Mouse (Mus musculus): ENCODE measurements around the gene Nostrin. TPM values are rescaled to one million over a fixed set of nuclear protein-coding genes. Genes with fewer than 3 reads are reported as not detected.

Nostrin gene
- polyA plus RNA-seq, 1 experiment from 2014 or later = 7.3 TPM

- Histone ChIP-seq H3K27me3 (no peaks in the 10 kb centered on the region), H3K27ac (replicated peaks) (no peak overlapping the region; the same call in 1 of the 2 replicates), H3K36me3 (replicated peaks) (no peaks in the 10 kb centered on the region), H3K4me1 (replicated peaks) (peaks cover 7% of the 10 kb centered on the region), H3K9ac (no peak overlapping the region), H3K4me2 (no peak overlapping the region), H3K9me3 (replicated peaks) (no peaks in the 10 kb centered on the region), H3K4me3 (replicated peaks) (no peak overlapping the region)
- 50% methylated on average over 7 of the region's 7 CpGs for WGBS (ENCODE audit: insufficient replicate concordance)
- no peak for ATAC-seq (ENCODE audit: insufficient read depth)
Observed at GRCm38 (mm10) chr2:69129425-69130210, 6.0 kb upstream of the Nostrin start.

- 62% methylated on average over 3 of the region's 3 CpGs for WGBS (ENCODE audit: insufficient replicate concordance)
- no peaks in the 10 kb centered on the region for H3K36me3 ChIP-seq (replicated peaks)
- no peak overlapping the region for H3K4me3 ChIP-seq (replicated peaks)
- H3K27ac ChIP-seq (replicated peaks) = no peak overlapping the region; the same call in 1 of the 2 replicates
- no peak overlapping the region for H3K9ac ChIP-seq
- H3K4me2 ChIP-seq = peak overlapping the region; percentile 27
- peak; percentile 33; the same call in 1 of the 2 replicates for ATAC-seq (ENCODE audit: insufficient read depth)
- no peaks in the 10 kb centered on the region for H3K9me3 ChIP-seq (replicated peaks)
- H3K4me1 ChIP-seq (replicated peaks) = peaks cover 15% of the 10 kb centered on the region
- H3K27me3 ChIP-seq = no peaks in the 10 kb centered on the region
Observed at GRCm38 (mm10) chr2:69132046-69132445, 3.6 kb upstream of the Nostrin start.

- no peaks in the 10 kb centered on the region for H3K36me3 ChIP-seq (replicated peaks)
- no peaks in the 10 kb centered on the region for H3K27me3 ChIP-seq
- H3K9me3 ChIP-seq (replicated peaks) = no peaks in the 10 kb centered on the region
- WGBS (ENCODE audit: insufficient replicate concordance) = 49% methylated on average over 5 of the region's 5 CpGs
- no peak overlapping the region for H3K9ac ChIP-seq
- H3K27ac ChIP-seq (replicated peaks) = peak overlapping the region; percentile 6; the same call in 1 of the 2 replicates
- ATAC-seq (ENCODE audit: insufficient read depth) = no peak
- peak overlapping the region; percentile 27; the same call in 1 of the 2 replicates for H3K4me2 ChIP-seq
- peaks cover 15% of the 10 kb centered on the region for H3K4me1 ChIP-seq (replicated peaks)
- no peak overlapping the region for H3K4me3 ChIP-seq (replicated peaks)
Observed at GRCm38 (mm10) chr2:69132488-69133040, 3.0 kb upstream of the Nostrin start.

GRCm38 (mm10) chr2:69134186-69134585, 1.4 kb upstream of the Nostrin start:
- Histone ChIP-seq H3K4me2 (no peak overlapping the region), H3K27ac (replicated peaks) (no peak overlapping the region), H3K27me3 (no peaks in the 10 kb centered on the region), H3K4me3 (replicated peaks) (no peak overlapping the region), H3K4me1 (replicated peaks) (peaks cover 11% of the 10 kb centered on the region), H3K9ac (no peak overlapping the region), H3K9me3 (replicated peaks) (no peaks in the 10 kb centered on the region), H3K36me3 (replicated peaks) (no peaks in the 10 kb centered on the region)
- WGBS (ENCODE audit: insufficient replicate concordance) = 41% methylated on average over 1 of the region's 1 CpGs
- ATAC-seq (ENCODE audit: insufficient read depth) = no peak

- ATAC-seq (ENCODE audit: insufficient read depth) = no peak
- H3K4me2 ChIP-seq = peak overlapping the region; percentile 50; the same call in 1 of the 2 replicates
- no peaks in the 10 kb centered on the region for H3K36me3 ChIP-seq (replicated peaks)
- no peak overlapping the region for H3K4me3 ChIP-seq (replicated peaks)
- peaks cover 11% of the 10 kb centered on the region for H3K4me1 ChIP-seq (replicated peaks)
- peak overlapping the region; percentile 67; the same call in 1 of the 2 replicates for H3K27ac ChIP-seq (replicated peaks)
- H3K9me3 ChIP-seq (replicated peaks) = no peaks in the 10 kb centered on the region
- H3K9ac ChIP-seq = no peak overlapping the region
- 39% methylated on average over 9 of the region's 9 CpGs for WGBS (ENCODE audit: insufficient replicate concordance)
- no peaks in the 10 kb centered on the region for H3K27me3 ChIP-seq
Observed at GRCm38 (mm10) chr2:69134937-69135336, 663 bp upstream of the Nostrin start.

DNA sequence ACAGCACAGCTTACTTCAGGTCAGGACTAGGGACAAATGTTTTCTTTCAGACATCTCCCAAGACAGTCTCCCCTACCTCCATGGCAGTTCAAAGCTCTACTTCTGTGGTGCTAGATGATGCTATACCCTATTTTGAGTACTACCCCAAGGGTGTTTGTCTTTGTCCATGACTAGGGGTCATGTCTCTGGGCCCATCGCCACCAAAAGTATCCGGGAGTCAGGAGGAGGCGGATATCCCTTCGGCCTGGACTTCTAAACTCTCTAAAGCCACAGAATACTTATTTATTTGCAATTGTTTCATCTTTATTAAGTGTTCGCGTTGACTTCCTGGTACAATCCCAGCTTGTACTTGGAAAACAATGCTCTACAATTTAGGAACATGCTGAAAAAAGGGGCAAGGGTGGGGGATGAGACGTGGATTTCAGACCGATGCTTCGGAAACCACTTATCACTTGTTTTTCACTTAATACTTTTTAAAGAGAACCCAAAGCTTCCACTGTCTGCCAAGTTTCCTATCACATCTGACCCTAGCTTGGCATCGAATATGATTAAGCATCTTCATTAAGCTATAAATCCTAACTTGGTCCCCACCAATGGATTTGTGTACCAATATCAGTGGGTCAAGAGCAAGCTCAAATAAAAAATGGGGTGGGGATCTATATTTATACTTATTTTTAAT, 1.9 kb downstream of the Nostrin start:
- Histone ChIP-seq H3K4me3 (replicated peaks) (no peak overlapping the region; the same call in 1 of the 2 replicates), H3K27ac (replicated peaks) (no peak overlapping the region), H3K9ac (no peak overlapping the region), H3K4me1 (replicated peaks) (peaks cover 8% of the 10 kb centered on the region), H3K9me3 (replicated peaks) (no peaks in the 10 kb centered on the region), H3K36me3 (replicated peaks) (no peaks in the 10 kb centered on the region), H3K27me3 (no peaks in the 10 kb centered on the region), H3K4me2 (peak overlapping the region; percentile 50)
- ATAC-seq (ENCODE audit: insufficient read depth) = no peak
- 69% methylated on average over 10 of the region's 10 CpGs for WGBS (ENCODE audit: insufficient replicate concordance)

DNA sequence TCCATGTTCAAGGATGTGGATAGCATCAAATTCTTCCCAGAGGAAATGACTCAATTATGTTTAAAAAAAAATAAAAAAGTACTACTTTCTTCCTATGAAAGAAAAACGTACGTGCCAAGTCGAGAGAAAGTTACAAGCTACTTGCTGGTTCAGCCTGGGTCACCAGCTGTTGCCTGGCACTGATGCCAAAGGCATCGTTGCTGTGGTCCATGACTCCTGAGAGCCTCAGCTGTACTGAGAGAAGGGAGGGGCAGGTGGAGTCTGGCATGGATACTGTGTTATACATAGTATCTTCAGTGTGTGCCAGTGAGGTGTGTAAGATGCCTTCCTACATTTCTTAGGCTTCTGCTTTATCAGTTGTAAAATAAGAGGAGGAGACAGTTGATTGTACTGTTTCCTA, 3.2 kb downstream of the Nostrin start:
- Histone ChIP-seq H3K4me2 (no peak overlapping the region), H3K4me1 (replicated peaks) (peaks cover 8% of the 10 kb centered on the region), H3K9ac (no peak overlapping the region), H3K27ac (replicated peaks) (no peak overlapping the region), H3K36me3 (replicated peaks) (no peaks in the 10 kb centered on the region), H3K4me3 (replicated peaks) (no peak overlapping the region), H3K9me3 (replicated peaks) (no peaks in the 10 kb centered on the region), H3K27me3 (no peaks in the 10 kb centered on the region)
- ATAC-seq (ENCODE audit: insufficient read depth) = no peak
- 66% methylated on average over 4 of the region's 4 CpGs for WGBS (ENCODE audit: insufficient replicate concordance)

GRCm38 (mm10) chr2:69140215-69140614, 4.6 kb downstream of the Nostrin start:
- no peaks in the 10 kb centered on the region for H3K27me3 ChIP-seq
- WGBS (ENCODE audit: insufficient replicate concordance) = 35% methylated on average over 2 of the region's 2 CpGs
- H3K4me1 ChIP-seq (replicated peaks) = peaks cover 3% of the 10 kb centered on the region
- ATAC-seq (ENCODE audit: insufficient read depth) = no peak
- no peak overlapping the region for H3K9ac ChIP-seq
- H3K4me2 ChIP-seq = no peak overlapping the region
- no peaks in the 10 kb centered on the region for H3K36me3 ChIP-seq (replicated peaks)
- H3K4me3 ChIP-seq (replicated peaks) = no peak overlapping the region
- H3K9me3 ChIP-seq (replicated peaks) = no peaks in the 10 kb centered on the region
- H3K27ac ChIP-seq (replicated peaks) = no peak overlapping the region

DNA sequence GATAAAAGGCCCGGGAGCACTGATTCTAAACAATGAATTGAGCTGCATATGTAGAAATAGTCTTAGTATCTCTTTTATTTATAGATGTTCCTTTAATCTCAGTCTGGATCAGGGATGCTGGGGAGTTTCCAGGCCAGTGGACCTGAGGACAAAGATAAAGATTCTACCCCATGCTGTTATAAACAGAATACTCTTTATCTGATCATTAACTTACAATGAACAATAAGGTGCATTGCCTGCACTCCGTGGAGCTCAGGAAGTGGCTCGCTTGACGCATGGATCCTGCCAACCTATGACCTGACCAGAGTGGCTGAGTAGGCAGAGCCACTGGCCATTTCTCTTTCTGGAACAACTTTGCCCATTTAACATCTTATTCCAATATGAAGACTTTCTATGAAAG, 5.2 kb downstream of the Nostrin start:
- Histone ChIP-seq H3K9ac (no peak overlapping the region), H3K27me3 (no peaks in the 10 kb centered on the region), H3K4me2 (no peak overlapping the region), H3K4me3 (replicated peaks) (no peak overlapping the region), H3K27ac (replicated peaks) (no peak overlapping the region), H3K9me3 (replicated peaks) (no peaks in the 10 kb centered on the region), H3K4me1 (replicated peaks) (no peaks in the 10 kb centered on the region; the same call in 1 of the 2 replicates), H3K36me3 (replicated peaks) (no peaks in the 10 kb centered on the region)
- WGBS (ENCODE audit: insufficient replicate concordance) = 64% methylated on average over 4 of the region's 4 CpGs
- no peak for ATAC-seq (ENCODE audit: insufficient read depth)

GRCm38 (mm10) chr2:69148691-69149090, 13.1 kb downstream of the Nostrin start:
- Histone ChIP-seq H3K4me2 (no peak overlapping the region), H3K4me3 (replicated peaks) (no peak overlapping the region), H3K4me1 (replicated peaks) (no peaks in the 10 kb centered on the region), H3K27me3 (no peaks in the 10 kb centered on the region), H3K9me3 (replicated peaks) (no peaks in the 10 kb centered on the region), H3K9ac (no peak overlapping the region), H3K27ac (replicated peaks) (no peak overlapping the region), H3K36me3 (replicated peaks) (no peaks in the 10 kb centered on the region)
- ATAC-seq (ENCODE audit: insufficient read depth) = no peak
- WGBS (ENCODE audit: insufficient replicate concordance) = 42% methylated on average over 3 of the region's 3 CpGs

DNA sequence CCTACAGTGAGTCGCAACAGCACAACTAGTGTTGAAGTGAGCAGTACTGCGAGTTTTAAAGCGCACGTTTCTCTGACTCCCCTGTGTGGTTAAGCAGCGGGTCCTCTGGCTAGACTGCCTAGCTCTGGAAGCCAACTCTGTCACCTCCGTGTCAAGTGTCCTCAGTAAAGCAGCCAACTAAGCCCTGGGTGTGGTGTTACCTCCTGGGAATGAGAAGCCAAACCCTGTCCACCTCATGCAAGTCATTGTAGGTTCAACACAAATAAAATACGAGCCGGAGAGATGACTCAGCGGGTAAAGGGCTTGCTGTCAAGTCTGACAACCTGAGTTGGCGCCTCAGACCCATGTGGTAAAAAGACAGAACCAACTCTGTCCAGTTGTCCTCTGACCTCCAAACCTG, 13.6 kb downstream of the Nostrin start:
- 62% methylated on average over 10 of the region's 10 CpGs for WGBS (ENCODE audit: insufficient replicate concordance)
- ATAC-seq (ENCODE audit: insufficient read depth) = no peak
- no peak overlapping the region for H3K4me2 ChIP-seq
- no peaks in the 10 kb centered on the region for H3K9me3 ChIP-seq (replicated peaks)
- no peak overlapping the region for H3K4me3 ChIP-seq (replicated peaks)
- no peak overlapping the region for H3K27ac ChIP-seq (replicated peaks)
- no peak overlapping the region for H3K9ac ChIP-seq
- H3K27me3 ChIP-seq = no peaks in the 10 kb centered on the region
- no peaks in the 10 kb centered on the region for H3K36me3 ChIP-seq (replicated peaks)
- no peaks in the 10 kb centered on the region for H3K4me1 ChIP-seq (replicated peaks)
